Comparison of ENCODE assay signal across 16 mouse cellular contexts in genomic region chr3:103076476-103076875, GRCm38 (mm10).
"Had no signal": no experiment of that assay in that cellular context is flagged by ENCODE, and none has a peak within 500 bp of the region (broad histone marks: within the 10 kb centered on the region; RNA-seq: fewer than 3 reads in every experiment).

No protein-coding gene starts in this region.

- H3K27ac ChIP-seq: neural tube, embryonic 12.5 days; neural tube, embryonic 13.5 days; neural tube, embryonic 15.5 days; stomach, embryonic 15.5 days; stomach, postnatal 0 days had no signal

- DNase-seq: retina, postnatal 1 day; right cerebral cortex, postnatal 14 days; right cerebral cortex, postnatal 25 days; right cerebral cortex, postnatal 4 days; spleen, adult 18-20 months; thymus, adult 18-20 months; thymus, adult 2 months; thymus, postnatal 14 days; thymus, postnatal 25 days; thymus, postnatal 36 days; thymus, postnatal 4 days had no signal

- H3K4me3 ChIP-seq: neural tube, embryonic 12.5 days; neural tube, embryonic 13.5 days; neural tube, embryonic 15.5 days; stomach, embryonic 15.5 days had no signal
